Mouse (Mus musculus) thymus, adult 2 months (tissue): Measurements from ENCODE around the gene Hoxd4.

Experiments used
- CTCF ChIP-seq: fragments of 200-500 bp; IDR thresholded peaks from 2 replicates; pipeline ENCODE4 v1.5.1; 2012; ENCODE audit warnings: mild to moderate bottlenecking, control low read depth, low read length, moderate library complexity, borderline replicate concordance; ENCODE audit not compliant: control insufficient read depth, poor library complexity, insufficient read depth; ENCODE audit errors: extremely low read depth
- POLR2A ChIP-seq: fragments of 200-500 bp; IDR thresholded peaks from 2 replicates; pipeline ENCODE4 v1.6.1; 2012; ENCODE audit warnings: mild to moderate bottlenecking, low read length, control low read depth, moderate library complexity; ENCODE audit not compliant: control insufficient read depth, poor library complexity, insufficient read depth; ENCODE audit errors: extremely low read depth

DNA sequence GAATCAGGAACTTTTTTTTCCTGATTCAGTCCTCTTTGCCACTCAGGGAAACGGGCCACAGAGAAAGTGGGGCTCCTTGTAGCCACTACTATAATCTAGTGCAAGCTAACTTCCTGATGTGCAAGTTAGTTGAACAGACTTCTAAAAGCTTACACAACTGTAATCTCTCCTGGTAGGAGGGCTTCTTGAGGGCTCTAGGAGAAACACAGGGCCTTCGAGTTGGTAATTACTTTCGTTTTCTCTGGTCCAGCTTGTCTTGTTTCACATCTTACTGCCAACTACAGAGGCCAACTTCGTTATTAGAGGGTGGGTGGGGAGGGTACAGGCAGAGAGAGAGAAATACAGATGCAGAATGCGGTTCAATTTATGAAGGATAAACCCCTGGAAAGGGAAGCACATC lies 39.9 kb upstream of the Hoxd4 start:
- TF ChIP-seq CTCF (no peak), POLR2A (no peak)
